Mouse (Mus musculus) layer of hippocampus, adult 11-12 months (tissue): ENCODE measurements around the gene Dusp12.

Experiments used
- DNase-seq: peaks from one replicate; pipeline ENCODE4 v3.0.0; 2022; ENCODE audit warnings: low spot score

Dusp12 gene

DNA sequence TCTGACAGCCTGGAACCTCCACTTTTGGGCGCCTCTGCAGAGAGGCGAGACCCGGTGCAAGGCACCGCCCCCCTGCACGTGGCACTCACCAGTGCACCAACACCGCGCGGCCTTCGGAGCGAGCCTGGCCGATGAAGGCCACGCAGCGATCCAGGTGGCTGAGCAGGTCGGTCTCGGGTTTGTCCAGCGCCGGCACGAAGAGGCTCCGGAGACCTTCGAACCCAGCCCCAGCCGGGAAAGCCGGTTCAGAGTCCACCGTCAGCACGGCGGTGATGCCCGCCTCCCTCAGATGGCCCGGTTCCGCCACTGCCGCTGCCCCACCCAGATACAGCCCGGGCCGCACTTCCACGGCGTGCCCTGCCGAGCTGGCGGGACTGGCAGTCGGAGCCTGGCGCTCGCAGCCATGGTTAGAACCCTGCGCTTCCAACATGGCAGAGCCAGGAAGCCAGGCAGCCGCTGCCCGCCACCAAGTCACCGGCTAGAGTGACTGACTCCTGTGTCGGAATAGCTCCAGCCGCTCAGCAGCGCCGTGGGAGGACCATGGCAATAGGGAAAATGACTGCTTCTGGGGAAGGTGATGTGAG lies at the start of gene Dusp12, which contains the start of gene Gm26620:
Dusp12 (minus strand) TSS at position 563 of the 584 bp plus-strand sequence.
Gm26620 (plus strand) TSS at position 88 of the 584 bp plus-strand sequence.
- DNase-seq: peak; percentile 91

GRCm38 (mm10) chr1:170934383-170934782 lies 49.0 kb upstream of the Dusp12 start:
- no peak for DNase-seq

GRCm38 (mm10) chr1:170933940-170934339 lies 48.6 kb upstream of the Dusp12 start:
- DNase-seq: no peak

- DNase-seq: no peak
Observed at GRCm38 (mm10) chr1:170933386-170933920, 48.1 kb upstream of the Dusp12 start.

DNA sequence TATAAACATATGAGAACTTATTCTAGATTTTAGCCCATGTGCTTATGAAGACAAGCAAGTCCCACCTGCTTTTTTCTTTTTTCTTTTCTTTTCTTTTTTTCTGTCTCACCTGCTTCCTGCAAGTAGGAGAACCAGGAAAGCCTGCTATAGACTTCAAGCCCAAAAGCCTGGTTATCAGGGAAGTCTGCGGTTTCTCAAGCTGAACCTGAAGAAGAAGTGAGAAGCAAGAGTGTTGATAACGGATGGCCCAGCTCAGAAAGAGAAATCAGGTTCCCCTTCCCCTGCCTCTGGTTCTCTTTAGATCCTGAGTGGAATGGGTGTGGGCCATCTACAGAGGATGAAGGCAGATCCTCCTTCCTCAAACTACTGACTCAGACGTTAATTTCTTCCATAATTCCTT lies 46.7 kb upstream of the Dusp12 start:
- no peak for DNase-seq

DNA sequence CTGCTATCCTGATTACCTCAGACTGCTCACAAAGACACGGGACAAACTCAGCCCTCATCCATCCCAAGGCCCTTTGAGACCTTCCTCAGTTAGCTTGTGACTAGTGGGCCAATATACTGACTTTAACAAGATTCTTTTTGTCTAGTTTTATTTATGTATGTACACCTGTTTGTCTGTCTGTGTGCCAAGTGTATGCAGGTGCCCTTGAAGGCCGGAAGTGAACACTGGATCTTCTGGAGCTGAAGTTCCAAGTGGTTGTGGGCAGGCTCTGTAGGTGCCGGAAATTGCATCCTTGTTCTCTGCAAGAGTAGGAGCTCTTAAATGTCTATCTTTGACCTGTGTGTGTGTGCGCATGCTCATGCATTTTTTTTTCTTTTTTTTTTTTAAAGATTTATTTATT lies 43.9 kb upstream of the Dusp12 start:
- no peak for DNase-seq

DNA sequence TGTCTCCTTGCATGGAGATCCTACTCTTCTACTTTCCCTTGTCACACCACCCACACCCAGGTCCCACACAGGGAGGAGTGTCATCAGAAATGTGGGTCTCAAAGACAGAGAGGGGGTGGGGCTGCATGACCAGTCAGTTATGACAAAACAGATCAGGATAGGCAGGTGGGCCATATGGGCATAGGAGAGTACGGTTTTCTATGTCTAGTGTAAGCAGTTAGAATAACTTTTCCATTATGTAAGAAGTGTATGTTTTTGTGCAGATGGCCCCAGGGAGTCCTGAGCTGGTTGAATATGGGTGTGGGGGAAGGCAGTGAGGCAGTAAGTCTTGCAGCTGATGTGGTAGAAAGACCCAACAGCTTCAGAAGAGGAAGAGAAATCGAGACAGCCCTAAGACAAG lies 43.1 kb upstream of the Dusp12 start:
- no peak for DNase-seq

DNA sequence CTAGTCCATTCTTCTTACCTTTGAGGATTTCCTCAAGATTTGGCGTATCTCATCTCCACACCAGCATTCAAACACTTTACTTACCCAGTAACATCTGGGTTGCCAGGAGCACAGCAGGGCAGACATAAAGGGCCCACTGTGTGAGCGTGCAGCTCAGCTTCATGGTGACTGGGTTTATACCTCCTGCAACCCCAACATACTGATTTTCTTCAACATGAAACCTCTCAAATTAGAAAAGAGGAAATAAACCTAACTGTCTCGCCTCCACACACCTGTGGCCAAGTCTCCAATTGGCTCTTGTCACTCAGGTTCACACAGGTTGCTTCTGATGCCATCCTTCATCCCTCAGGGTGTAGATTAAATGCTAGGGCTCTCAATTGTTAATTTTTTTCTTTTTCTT lies 42.0 kb upstream of the Dusp12 start, which contains the start of gene Fcrla:
Fcrla (minus strand) TSS at position 206 of the 400 bp plus-strand sequence.
- no peak for DNase-seq

- no peak for DNase-seq
Observed at GRCm38 (mm10) chr1:170926941-170927340, 41.6 kb upstream of the Dusp12 start.

DNA sequence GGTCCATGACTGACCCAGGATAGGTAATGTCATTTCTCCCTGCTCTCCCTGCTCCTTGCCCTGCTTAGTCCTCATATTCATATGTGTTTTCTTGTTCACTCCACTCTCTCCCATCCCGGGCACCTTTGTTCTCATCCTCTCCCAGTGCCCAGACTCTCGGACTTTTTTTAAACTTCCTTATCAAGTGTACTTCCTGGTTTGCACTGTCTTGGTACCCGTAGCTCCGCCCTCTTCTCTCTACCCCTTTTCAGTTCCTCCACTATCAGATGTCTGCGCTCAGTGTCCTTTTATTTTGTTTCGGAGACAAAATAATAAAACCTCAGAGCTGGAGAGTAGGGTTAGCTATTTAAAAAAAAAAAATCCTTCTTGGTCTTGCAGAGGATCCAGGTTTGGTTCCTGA lies 39.1 kb upstream of the Dusp12 start:
- DNase-seq: peak; percentile 37

DNA sequence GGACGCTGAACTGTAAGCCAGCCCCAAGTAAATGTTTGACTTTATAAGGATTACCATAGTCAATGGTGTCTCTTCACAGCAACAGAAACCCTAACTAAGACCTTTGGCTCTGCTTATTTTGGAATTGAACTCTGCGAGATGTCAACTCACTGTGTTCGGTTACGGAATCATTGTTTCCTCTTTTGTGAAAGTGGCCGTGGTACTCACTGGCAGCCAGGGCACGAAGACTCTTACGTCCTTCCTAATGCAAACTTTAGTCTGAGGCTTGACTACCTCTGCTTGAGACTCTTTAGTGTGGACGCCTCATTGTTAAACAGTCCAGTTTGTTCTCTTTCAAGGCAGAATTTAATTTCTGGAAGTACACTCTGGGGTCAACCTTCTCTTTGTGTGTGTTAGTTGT lies 34.0 kb upstream of the Dusp12 start:
- DNase-seq: no peak

DNA sequence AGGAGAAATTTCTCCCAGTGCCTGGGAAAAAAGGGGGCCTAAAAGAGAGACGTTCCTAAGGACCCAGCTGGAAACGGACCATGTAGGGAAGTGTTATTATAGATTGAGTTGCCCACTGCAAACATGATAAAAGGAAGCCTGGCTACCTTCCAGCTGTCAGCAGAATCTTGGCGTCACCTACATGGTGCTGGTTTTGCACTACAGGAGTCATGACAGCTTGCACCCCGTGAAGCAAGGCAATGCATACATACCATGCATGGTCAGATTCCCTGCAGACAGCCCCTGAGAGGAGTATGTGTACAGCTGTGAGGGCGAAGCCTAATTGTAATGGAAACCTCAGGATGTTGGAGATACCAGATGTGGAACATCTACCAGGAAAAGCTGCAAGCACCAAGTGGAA lies 30.3 kb upstream of the Dusp12 start:
- DNase-seq: no peak

DNA sequence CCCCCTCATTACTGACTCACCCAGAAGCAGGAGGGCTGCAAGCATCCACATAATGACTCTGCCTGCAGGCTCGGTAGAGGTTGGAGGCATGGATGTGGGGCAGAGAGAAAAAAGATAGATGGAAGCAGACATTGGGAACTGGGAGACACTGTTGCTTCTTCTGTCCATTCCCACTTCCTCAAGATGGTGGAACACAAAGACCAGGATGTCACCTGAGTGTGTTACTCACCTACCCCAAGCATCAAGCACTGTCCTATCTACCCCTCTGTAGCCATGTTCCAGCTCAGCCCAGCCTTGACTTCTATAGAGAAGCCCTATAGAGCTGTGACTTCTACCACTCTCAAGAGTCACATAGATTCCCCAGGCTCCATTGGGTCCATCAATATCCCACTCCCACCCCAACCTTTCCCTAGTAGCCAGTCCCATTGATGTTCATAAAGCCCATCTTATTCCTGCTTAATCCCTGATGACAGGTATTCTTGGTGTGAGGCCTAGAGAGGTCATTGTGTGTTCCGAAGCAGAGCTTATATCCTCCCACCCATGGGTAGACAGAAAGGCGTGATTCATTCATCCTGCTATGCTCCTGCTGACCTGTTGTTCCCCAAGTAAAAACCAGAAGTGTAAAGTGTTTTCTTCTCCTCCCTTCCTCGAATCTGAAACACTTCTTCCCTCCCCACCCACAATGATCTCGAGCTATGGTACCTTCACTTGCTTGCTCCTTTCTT lies 27.7 kb upstream of the Dusp12 start, which contains the start of gene Fcrlb:
Fcrlb (minus strand) TSS at position 51 of the 725 bp plus-strand sequence.
- no peak for DNase-seq

- DNase-seq: no peak
Observed at GRCm38 (mm10) chr1:170911907-170912660, 26.7 kb upstream of the Dusp12 start.

GRCm38 (mm10) chr1:170908341-170908740 lies 23.0 kb upstream of the Dusp12 start:
- peak; percentile 16 for DNase-seq

DNA sequence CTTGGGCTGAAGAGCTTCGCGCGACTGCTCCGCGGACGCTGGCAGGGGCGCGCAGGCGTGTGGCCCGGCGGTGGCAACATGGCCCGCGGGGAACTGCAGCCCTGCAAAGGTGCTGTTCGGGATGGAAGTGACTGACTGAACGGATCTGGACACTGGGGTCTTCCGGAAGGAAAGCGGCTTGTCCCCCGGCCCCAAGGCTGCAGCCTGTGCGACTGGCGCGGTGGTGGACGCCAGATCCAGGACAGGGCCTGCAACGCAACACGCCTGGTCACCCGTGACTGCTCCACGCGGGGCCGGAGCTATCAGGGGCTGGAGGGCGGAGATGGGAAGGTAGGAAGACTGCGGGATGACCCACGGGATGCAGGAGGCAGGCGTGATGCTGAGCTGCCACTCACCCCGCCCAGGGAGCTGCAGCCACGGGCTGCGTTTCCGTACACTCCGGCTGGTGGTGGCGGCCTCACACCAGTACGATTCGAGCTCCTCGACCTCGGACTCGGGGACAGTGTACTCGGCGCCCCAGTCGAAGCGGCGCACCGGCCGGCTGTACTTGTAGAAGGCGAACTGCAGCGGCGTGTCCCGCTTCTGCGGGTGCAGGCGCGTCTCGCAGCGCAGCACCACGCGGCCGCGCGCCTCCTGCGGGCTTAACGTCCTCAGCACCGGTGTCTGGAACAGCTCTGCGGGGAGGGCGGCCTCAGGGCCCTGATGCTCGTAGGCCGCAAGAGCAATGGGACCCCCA lies 22.3 kb upstream of the Dusp12 start:
- peak; percentile 26 for DNase-seq

DNA sequence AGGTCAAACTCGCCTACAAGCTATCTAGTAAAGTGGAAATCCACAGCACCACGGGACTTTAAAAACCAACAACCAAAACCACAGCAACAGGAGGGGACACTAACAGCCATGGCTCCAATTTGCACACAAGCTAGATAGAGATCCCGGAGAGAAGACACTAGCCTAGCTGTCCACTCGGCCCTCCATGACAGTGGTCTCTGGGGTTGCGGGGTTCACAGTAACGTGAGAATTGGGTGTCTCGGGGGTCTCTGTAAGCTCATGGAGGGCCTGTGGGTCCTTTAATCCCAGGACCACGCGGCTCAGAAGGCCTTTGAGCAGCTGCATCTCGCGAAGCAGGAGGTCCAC lies 21.7 kb upstream of the Dusp12 start:
- no peak for DNase-seq

- no peak for DNase-seq
Observed at GRCm38 (mm10) chr1:170903485-170903884, 18.1 kb upstream of the Dusp12 start.

GRCm38 (mm10) chr1:170901536-170902238 lies 16.3 kb upstream of the Dusp12 start:
- DNase-seq: peak; percentile 88

GRCm38 (mm10) chr1:170900799-170901467 lies 15.6 kb upstream of the Dusp12 start:
- DNase-seq: peak; percentile 83
